Mouse (Mus musculus) embryonic fibroblast, embryonic 13.5 days (primary cell): Measurements from ENCODE around the gene Tmpo. TPM values are rescaled to one million over a fixed set of nuclear protein-coding genes. Genes with fewer than 3 reads are reported as not detected.

ENCODE experiments used
- H3K27ac ChIP-seq: 2 replicates; pipeline ENCODE4 v1.5.1; 2012; ENCODE audit warnings: low read length, control low read depth, inconsistent platforms; ENCODE audit not compliant: insufficient read depth
- H3K4me1 ChIP-seq: 2 replicates; pipeline ENCODE4 v1.6.1; 2011; ENCODE audit warnings: low read length; ENCODE audit not compliant: control insufficient read depth, insufficient read depth
- H3K4me3 ChIP-seq: 2 replicates; pipeline ENCODE4 v1.5.1; 2011; ENCODE audit warnings: mild to moderate bottlenecking, control low read depth, low read length; ENCODE audit not compliant: insufficient read depth
- CTCF ChIP-seq: IDR thresholded peaks from 2 replicates; pipeline ENCODE4 v1.5.1; 2011; ENCODE audit warnings: mild to moderate bottlenecking, control low read depth, low read length, moderate library complexity, borderline replicate concordance; ENCODE audit not compliant: insufficient read depth
- POLR2A ChIP-seq: IDR thresholded peaks from 2 replicates; pipeline ENCODE4 v1.6.1; 2011; ENCODE audit warnings: low read depth, mild to moderate bottlenecking, control low read depth, low read length, moderate library complexity
- polyA plus RNA-seq: library from polyadenylated mRNA; stranded (reverse); fragments of >200 nt; gene quantifications from 2 replicates; pipeline ENCODE4 v1.2.4, GENCODE M21; 2011; ENCODE audit warnings: low read depth; ENCODE audit not compliant: missing spikeins, insufficient read length

Gene Tmpo
- 97.8 and 164 TPM in 2 replicates for polyA plus RNA-seq

- peak within 1 kb of the TSS; percentile 53 for H3K4me3 ChIP-seq
- peaks cover 7% of the 10 kb centered on the region for H3K4me1 ChIP-seq
- peak within 1 kb of the TSS; percentile 94 for H3K27ac ChIP-seq
- TF ChIP-seq POLR2A (no peak), CTCF (no peak)
Measured at GRCm38 (mm10) chr10:91180761-91181460, at the start of gene Tmpo. Gene Tmpo (minus strand): TSS chr10:91181315.

DNA sequence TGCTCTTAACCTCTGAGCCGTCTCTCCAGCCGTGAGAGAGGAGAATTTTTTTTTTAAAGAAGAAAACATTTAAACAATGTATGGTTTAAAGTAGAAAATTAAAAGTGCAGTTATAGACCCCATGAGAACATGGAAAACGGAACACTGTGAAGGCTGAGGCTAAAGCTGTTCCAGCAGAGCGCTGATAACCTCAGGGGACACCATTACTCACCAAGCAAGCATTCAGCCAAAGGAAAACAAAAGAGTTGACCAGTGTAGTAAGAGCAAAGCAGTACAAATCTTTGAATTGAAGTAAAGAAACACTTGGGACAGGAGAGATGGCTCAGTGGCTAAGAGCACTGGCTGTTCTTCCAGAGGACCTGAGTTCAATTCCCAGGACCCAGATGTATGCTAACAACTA is 49.3 kb upstream of the Tmpo start:
- peaks cover 17% of the 10 kb centered on the region for H3K4me1 ChIP-seq
- TF ChIP-seq POLR2A, result no peak
- TF ChIP-seq CTCF, result no peak
- no peak overlapping the region for H3K4me3 ChIP-seq
- 0 out of 2 replicates have a peak overlapping the region, but pooled peaks have one; percentile 25 for H3K27ac ChIP-seq

DNA sequence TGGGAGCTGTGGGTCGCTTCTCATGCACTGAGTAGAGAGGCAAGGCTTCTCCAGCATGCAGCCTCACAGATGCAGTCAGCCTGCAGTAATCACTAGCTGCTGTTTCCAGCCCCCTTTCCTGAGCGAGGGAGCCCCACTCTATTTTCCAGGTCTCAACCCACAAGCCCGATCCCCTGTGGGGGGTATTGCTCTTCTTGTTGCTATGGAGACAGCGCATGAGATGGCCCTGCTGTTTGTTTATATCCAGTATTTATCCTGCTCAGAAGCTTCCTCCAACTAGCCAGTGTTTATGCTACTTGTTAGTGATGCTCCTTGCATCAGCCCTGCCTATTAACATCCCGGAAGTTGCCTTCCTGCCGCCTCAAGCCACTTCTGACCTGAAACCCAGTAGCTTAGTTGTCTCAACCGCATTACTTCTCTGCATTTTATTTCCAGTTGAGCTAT is 48.4 kb upstream of the Tmpo start:
- Histone ChIP-seq H3K4me1 (peaks cover 15% of the 10 kb centered on the region), H3K4me3 (no peak overlapping the region), H3K27ac (0 out of 2 replicates have a peak overlapping the region, but pooled peaks have one; percentile 12)
- TF ChIP-seq CTCF (no peak), POLR2A (no peak)

GRCm38 (mm10) chr10:91228924-91229517 is 47.9 kb upstream of the Tmpo start:
- no peak overlapping the region for H3K4me3 ChIP-seq
- 0 out of 2 replicates have a peak overlapping the region, but pooled peaks have one; percentile 12 for H3K27ac ChIP-seq
- no peak for TF ChIP-seq CTCF
- TF ChIP-seq POLR2A, result no peak
- H3K4me1 ChIP-seq, result peaks cover 13% of the 10 kb centered on the region

DNA sequence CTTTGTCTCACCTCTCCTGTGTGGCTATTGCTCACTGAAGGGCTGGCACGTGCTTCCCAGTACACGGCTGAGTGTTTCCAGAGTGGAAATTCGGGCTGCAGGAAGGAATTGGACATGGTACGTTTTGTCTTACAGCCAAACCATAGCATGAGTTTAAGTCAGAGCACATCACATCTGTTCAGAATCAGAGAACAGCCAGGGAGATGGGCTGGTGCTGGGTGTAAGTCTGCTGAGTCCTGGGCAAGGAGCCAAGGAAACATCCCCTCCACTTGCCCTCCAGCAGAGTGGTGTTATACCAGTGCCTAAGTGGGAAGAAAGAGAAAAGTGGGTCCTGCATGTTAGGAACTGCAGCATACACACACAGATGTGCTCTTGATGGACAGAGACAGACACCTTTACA is 45.9 kb upstream of the Tmpo start:
- Histone ChIP-seq H3K4me1 (peaks cover 13% of the 10 kb centered on the region), H3K27ac (no peak overlapping the region)
- no peak for TF ChIP-seq POLR2A
- TF ChIP-seq CTCF, result no peak

DNA sequence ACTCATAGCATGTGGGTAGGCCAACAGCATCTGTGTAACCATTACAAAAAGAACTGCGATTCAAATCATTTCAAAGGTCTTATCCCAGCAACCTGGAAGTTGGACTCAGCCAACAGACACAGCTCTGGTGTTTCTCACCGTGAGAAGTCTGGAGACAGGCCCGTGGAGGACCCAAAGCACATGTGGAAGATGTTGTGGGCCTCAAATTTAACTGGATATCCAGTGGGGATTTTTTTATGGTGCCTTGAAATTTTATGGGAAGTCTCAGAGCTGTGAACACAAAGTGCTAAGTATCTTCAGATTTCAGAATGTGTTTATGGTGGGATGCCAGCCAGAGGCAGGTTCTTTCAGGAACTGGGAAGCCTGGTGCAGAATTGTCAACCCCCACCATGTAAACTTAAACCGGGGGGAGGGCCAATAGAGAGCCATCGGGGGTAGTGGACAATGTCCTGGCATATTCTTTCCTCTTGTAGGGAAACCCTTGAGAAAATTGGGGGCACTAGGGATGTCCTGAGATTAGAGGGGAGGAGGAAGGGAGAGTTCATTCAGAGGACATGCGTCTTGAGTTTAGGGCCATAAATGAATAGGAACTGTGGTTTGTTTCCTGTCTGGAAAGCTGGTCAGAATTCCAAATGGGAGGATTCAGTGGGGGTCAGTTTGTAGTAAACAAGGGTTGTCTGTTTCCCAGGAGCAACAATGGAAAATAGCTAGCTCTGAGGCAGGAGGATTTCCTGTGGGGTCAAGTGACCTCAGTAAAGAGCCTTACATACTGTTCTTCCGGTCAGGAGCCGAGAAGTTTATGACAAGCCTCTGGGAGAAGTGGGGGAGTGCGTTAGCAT is 41.5 kb upstream of the Tmpo start:
- peaks cover 4% of the 10 kb centered on the region; the same call in 1 of the 2 replicates for H3K4me1 ChIP-seq
- H3K4me3 ChIP-seq, result no peak overlapping the region
- TF ChIP-seq POLR2A, result no peak
- TF ChIP-seq CTCF, result no peak
- no peak overlapping the region for H3K27ac ChIP-seq

More for the DNA sequence above, 45.9 kb upstream of the Tmpo start:
- no peak overlapping the region for H3K4me3 ChIP-seq

GRCm38 (mm10) chr10:91208899-91209667 is 28.0 kb upstream of the Tmpo start:
- H3K4me3 ChIP-seq, result no peak overlapping the region
- no peak for TF ChIP-seq POLR2A
- no peak for TF ChIP-seq CTCF
- no peaks in the 10 kb centered on the region for H3K4me1 ChIP-seq
- no peak overlapping the region for H3K27ac ChIP-seq

DNA sequence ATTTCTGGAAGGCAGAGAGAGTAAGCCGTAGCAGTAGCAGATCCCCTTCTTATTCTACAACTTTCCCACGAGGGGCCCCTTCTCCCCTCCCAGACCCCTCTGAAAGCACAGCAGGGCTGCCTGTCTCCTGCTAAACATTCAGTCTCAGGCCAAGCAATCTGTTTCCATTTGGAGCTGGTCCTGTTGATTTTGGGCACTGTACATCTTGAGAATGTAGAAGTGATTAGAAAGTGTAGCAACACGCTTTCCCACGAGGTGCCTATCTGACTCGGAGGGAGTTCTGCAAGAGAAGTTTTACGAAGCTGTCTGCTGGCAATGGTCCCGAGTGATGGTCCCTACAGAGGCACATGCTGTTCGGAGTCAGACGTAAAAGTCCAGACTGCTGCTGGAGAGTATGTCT is 27.3 kb upstream of the Tmpo start:
- TF ChIP-seq CTCF, result no peak
- TF ChIP-seq POLR2A, result no peak
- Histone ChIP-seq H3K4me3 (no peak overlapping the region), H3K4me1 (no peaks in the 10 kb centered on the region), H3K27ac (no peak overlapping the region)

GRCm38 (mm10) chr10:91207275-91207674 is 26.2 kb upstream of the Tmpo start:
- TF ChIP-seq CTCF, result no peak
- TF ChIP-seq POLR2A, result no peak
- Histone ChIP-seq H3K4me1 (no peaks in the 10 kb centered on the region), H3K4me3 (no peak overlapping the region), H3K27ac (no peak overlapping the region)
